ENCODE assay signal across 8 mouse cellular contexts in the genomic region with DNA sequence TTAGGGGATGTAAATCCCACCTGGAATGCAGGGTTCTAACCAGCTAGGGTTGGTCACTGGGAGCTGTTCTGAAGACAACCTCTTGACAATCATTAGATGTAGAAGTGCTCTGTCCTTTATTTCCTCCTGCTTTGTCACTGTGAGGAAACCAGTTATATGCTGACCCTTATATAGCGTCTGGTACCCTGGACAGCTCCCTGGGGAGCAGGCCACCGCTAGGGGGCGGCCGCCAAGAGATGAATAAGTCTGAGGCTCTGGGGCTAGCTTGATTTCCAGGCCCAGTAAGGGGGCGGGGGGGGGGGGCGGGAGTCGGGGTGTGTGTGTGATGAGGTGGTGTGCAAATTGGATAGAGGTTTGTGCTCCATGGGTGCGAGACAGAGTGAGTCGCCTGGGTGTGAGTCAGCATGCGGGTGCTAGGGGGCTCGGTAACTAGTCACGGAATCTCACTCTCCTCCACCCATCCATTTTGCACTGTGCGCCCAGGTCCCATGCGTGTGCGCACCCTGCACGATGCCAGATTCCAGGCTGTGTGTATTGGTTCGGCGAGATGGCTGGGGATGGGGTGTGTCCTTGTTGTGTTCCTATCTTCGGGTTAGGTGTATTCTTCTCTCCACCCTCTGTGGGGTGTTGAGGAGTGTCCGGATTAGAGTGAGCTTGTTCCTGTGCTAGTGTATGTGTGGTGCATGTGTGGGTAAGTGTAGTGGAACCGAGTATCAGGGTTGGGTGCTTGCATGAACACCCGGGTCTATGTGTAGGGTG. TPM values are rescaled to one million over a fixed set of nuclear protein-coding genes. Genes with fewer than 3 reads are reported as not detected.
DNase-seq lines count a peak whose midpoint lies in the region; ATAC-seq and TF ChIP-seq lines count a peak whose summit lies in the region.

A gene (plus strand): TSS at position 635 of the 759 bp plus-strand sequence.

- peak; percentile 60 for TF ChIP-seq CTCF in heart, postnatal 0 days (IDR thresholded peaks at IDR 0.05; ENCODE audit: low read depth)

- H3K9ac ChIP-seq in heart, postnatal 0 days (replicated peaks; ENCODE audit: low read depth, low read length): no peak within 1 kb of the TSS

- 0 out of 2 replicates have a peak, but pooled peaks have one; percentile 24 for ATAC-seq in heart, postnatal 0 days (ENCODE audit: insufficient read depth, low read depth)
- no peak for ATAC-seq in erythroid progenitor cell, adult 5-6 weeks (replicated peaks; ENCODE audit: low FRiP score, poor library complexity, severe bottlenecking)

- H3K4me1 ChIP-seq in heart, postnatal 0 days (ENCODE audit: control insufficient read depth, insufficient read depth): no peaks in the 10 kb centered on the region

- H3K36me3 ChIP-seq in heart, postnatal 0 days (replicated peaks; ENCODE audit: control insufficient read depth, insufficient read depth, low read length): no peaks in the 10 kb centered on the region

- no peak within 1 kb of the TSS for H3K4me2 ChIP-seq in heart, postnatal 0 days (ENCODE audit: low read depth, low read length)

- H3K27ac ChIP-seq in heart, postnatal 0 days (ENCODE audit: low read depth): no peak within 1 kb of the TSS

- WGBS in heart, postnatal 0 days: 5% methylated on average over 22 of the region's 22 CpGs

- no peak for TF ChIP-seq EP300 in heart, postnatal 0 days (IDR thresholded peaks at IDR 0.05; ENCODE audit: low read depth)

- peaks cover 41% of the 10 kb centered on the region for H3K27me3 ChIP-seq in heart, postnatal 0 days (ENCODE audit: control insufficient read depth, insufficient read depth, low read length)

- no peak within 1 kb of the TSS for H3K4me3 ChIP-seq in heart, postnatal 0 days (ENCODE audit: low read depth, low read length)

- peak; percentile 34 for DNase-seq in urinary bladder, postnatal 14 days (ENCODE audit: low spot score)
- no peak for DNase-seq in urinary bladder, postnatal 4 days (ENCODE audit: low spot score in 2 of 2)
- peak; percentile 77 for DNase-seq in embryo, embryonic 10 days (ENCODE audit: low spot score)
- DNase-seq in heart, postnatal 0 days (ENCODE audit: low spot score): no peak
- DNase-seq in layer of hippocampus, adult 8-10 months (ENCODE audit: low spot score in 2 of 2): peak in 1 of 2 experiments; percentile 33
- peak; percentile 52 for DNase-seq in lung, postnatal 36 days
- peak; percentile 67 to 73 for DNase-seq in right cerebral cortex, postnatal 10 days (ENCODE audit: low spot score in 2 of 2)

- H3K9me3 ChIP-seq in heart, postnatal 0 days (replicated peaks; ENCODE audit: control insufficient read depth, low read length): no peaks in the 10 kb centered on the region

RNA-seq across cellular contexts. Expression of the gene that starts here (rescaled TPM):
- not detected in 2 replicates for total RNA-seq in heart, postnatal 0 days (2014; rRNA removed; ENCODE audit: low replicate concordance)
- polyA plus RNA-seq in heart, postnatal 0 days (2015; fragmentation: Nextera tagmentation; extraction: Ambion mirVana): not detected in 2 replicates
- 10 to 100 TPM; 10.1 to 12.8 (median 11.6) TPM for total RNA-seq in layer of hippocampus, adult 8-10 months (2022)
- total RNA-seq in erythroid progenitor cell, adult 5-6 weeks (2015; ENCODE audit: low replicate concordance): not detected in 2 replicates
- not detected in 2 replicates for total RNA-seq in erythroid progenitor cell, adult 5-6 weeks (2017; ENCODE audit: low replicate concordance)

Comparison
In these comparisons a context has a peak if more than half of its experiments do, and no peak if none do; other contexts are left out.
1. RNA of the gene that starts here (total RNA-seq): 10.1 to 12.8 TPM in layer of hippocampus, adult 8-10 months; not detected in heart, postnatal 0 days and not detected in erythroid progenitor cell, adult 5-6 weeks; every median in the first group is over 10 times any median in the second.
2. DNase-seq: peak in urinary bladder, postnatal 14 days (single experiment), embryo, embryonic 10 days (single experiment), lung, postnatal 36 days (single experiment) and right cerebral cortex, postnatal 10 days (2 of 2); none in urinary bladder, postnatal 4 days (0 of 2) and heart, postnatal 0 days (single experiment).
3. Peak in ATAC-seq in heart, postnatal 0 days; RNA of the gene not detected or under 1 TPM.